8 mouse cellular contexts compared by ENCODE assay signal in genomic region chr15:103239685-103240159, GRCm38 (mm10). TPM values are rescaled to one million over a fixed set of nuclear protein-coding genes. Genes with fewer than 3 reads are reported as not detected.
DNase-seq lines count a peak whose midpoint lies in the region; ATAC-seq lines count a peak whose summit lies in the region.

Gene Cbx5, minus strand, starts transcription at chr15:103239816.

- WGBS in heart, embryonic 13.5 days, result under 1% methylated on average over 39 of the region's 39 CpGs
- WGBS in liver, embryonic 12.5 days (ENCODE audit: insufficient replicate concordance), result under 1% methylated on average over 39 of the region's 39 CpGs
- under 1% methylated on average over 39 of the region's 39 CpGs for WGBS in stomach, embryonic 15.5 days

- H3K27me3 ChIP-seq in heart, embryonic 13.5 days (replicated peaks), result no peaks in the 10 kb centered on the region
- no peaks in the 10 kb centered on the region for H3K27me3 ChIP-seq in liver, embryonic 12.5 days (replicated peaks)
- no peaks in the 10 kb centered on the region for H3K27me3 ChIP-seq in stomach, embryonic 15.5 days (replicated peaks)

- H3K9me3 ChIP-seq in heart, embryonic 13.5 days, result no peaks in the 10 kb centered on the region
- H3K9me3 ChIP-seq in liver, embryonic 12.5 days (replicated peaks), result no peaks in the 10 kb centered on the region
- H3K9me3 ChIP-seq in stomach, embryonic 15.5 days, result no peaks in the 10 kb centered on the region

- H3K4me1 ChIP-seq in brown adipose tissue, adult 24 weeks (ENCODE audit: control insufficient read depth, insufficient read depth, insufficient read length, low read length), result peaks cover 3% of the 10 kb centered on the region; the same call in 1 of the 2 replicates
- H3K4me1 ChIP-seq in heart, embryonic 13.5 days, result peaks cover 45% of the 10 kb centered on the region
- H3K4me1 ChIP-seq in liver, embryonic 12.5 days, result peaks cover 55% of the 10 kb centered on the region
- H3K4me1 ChIP-seq in stomach, embryonic 15.5 days, result peaks cover 8% of the 10 kb centered on the region; the same call in 1 of the 2 replicates

- H3K4me2 ChIP-seq in heart, embryonic 13.5 days, result peak within 1 kb of the TSS; percentile 89
- H3K4me2 ChIP-seq in liver, embryonic 12.5 days, result peak within 1 kb of the TSS; percentile 91
- H3K4me2 ChIP-seq in stomach, embryonic 15.5 days, result peak within 1 kb of the TSS; percentile 73

- H3K27ac ChIP-seq in brown adipose tissue, adult 24 weeks (replicated peaks; ENCODE audit: low read depth, low read length), result peak within 1 kb of the TSS; percentile 94
- peak within 1 kb of the TSS; percentile 96 for H3K27ac ChIP-seq in heart, embryonic 13.5 days (replicated peaks)
- H3K27ac ChIP-seq in liver, embryonic 12.5 days, result peak within 1 kb of the TSS; percentile 94
- H3K27ac ChIP-seq in stomach, embryonic 15.5 days, result peak within 1 kb of the TSS; percentile 93

- peak; percentile 99 for DNase-seq in CD4-positive helper T cell, adult 2 months (ENCODE audit: low read depth, low spot score)
- DNase-seq in fat pad, adult 2 months (ENCODE audit: extremely low read depth, low read depth, low spot score), result peak; percentile 74
- peak; percentile 99 for DNase-seq in kidney, postnatal 10 days
- DNase-seq in natural killer cell, adult 2 months (ENCODE audit: low spot score in 2 of 2), result peak; percentile 98 to 99

- H3K36me3 ChIP-seq in heart, embryonic 13.5 days, result peaks cover 48% of the 10 kb centered on the region
- peaks cover 63% of the 10 kb centered on the region for H3K36me3 ChIP-seq in liver, embryonic 12.5 days
- peaks cover 13% of the 10 kb centered on the region for H3K36me3 ChIP-seq in stomach, embryonic 15.5 days

- peak; percentile 86 for ATAC-seq in heart, embryonic 13.5 days (ENCODE audit: extremely low read depth, insufficient number of reproducible peaks, low FRiP score, low TSS enrichment)
- ATAC-seq in liver, embryonic 12.5 days, result peak; percentile 81
- ATAC-seq in stomach, embryonic 15.5 days (ENCODE audit: insufficient read depth, low FRiP score, low read depth), result peak; percentile 91

- H3K4me3 ChIP-seq in brown adipose tissue, adult 24 weeks (ENCODE audit: insufficient read depth, low read depth, low read length), result peak within 1 kb of the TSS; percentile 87
- peak within 1 kb of the TSS; percentile 80 for H3K4me3 ChIP-seq in heart, embryonic 13.5 days
- peak within 1 kb of the TSS; percentile 88 for H3K4me3 ChIP-seq in liver, embryonic 12.5 days
- H3K4me3 ChIP-seq in stomach, embryonic 15.5 days (replicated peaks), result peak within 1 kb of the TSS; percentile 70

- peak within 1 kb of the TSS; percentile 94 for H3K9ac ChIP-seq in heart, embryonic 13.5 days
- peak within 1 kb of the TSS; percentile 87 for H3K9ac ChIP-seq in liver, embryonic 12.5 days
- peak within 1 kb of the TSS; percentile 65; the same call in 1 of the 2 replicates for H3K9ac ChIP-seq in stomach, embryonic 15.5 days

RNA-seq across cellular contexts. Expression of gene Cbx5, which starts in this region (rescaled TPM):
- polyA plus RNA-seq in brown adipose tissue, adult 24 weeks (2012; ENCODE audit: insufficient read depth, insufficient read length, missing spikeins), result 29.2 and 37.9 TPM in 2 replicates
- polyA plus RNA-seq in heart, embryonic 13.5 days (2015; fragmentation: Nextera tagmentation; extraction: Ambion mirVana), result 91.9 and 97.2 TPM in 2 replicates
- polyA plus RNA-seq in liver, embryonic 12.5 days (2016; fragmentation: Nextera tagmentation; extraction: Ambion mirVana), result 84.2 and 84.5 TPM in 2 replicates
- polyA plus RNA-seq in stomach, embryonic 15.5 days (2015; fragmentation: Nextera tagmentation; extraction: Ambion mirVana), result 91.8 and 97.2 TPM in 2 replicates

Comparison
In these comparisons a context has a peak if more than half of its experiments do, and no peak if none do; other contexts are left out.
1. Peak in every context shown above with its lines: DNase-seq, ATAC-seq, H3K4me3 ChIP-seq and H3K27ac ChIP-seq.